Mouse (Mus musculus) megakaryocyte, embryonic 14.5 days (primary cell): Measurements from ENCODE around the gene Naa15. TPM values are rescaled to one million over a fixed set of nuclear protein-coding genes. Genes with fewer than 3 reads are reported as not detected.
"Not testable (repeated sequence)": the region's sequence is repeated elsewhere in the genome, so short reads cannot be mapped to it uniquely, and the experiment has no call there.

Experiments
- H3K27me3 ChIP-seq: replicated peaks from 2 replicates; pipeline ENCODE3; 2012; ENCODE audit warnings: inconsistent platforms
- H3K36me3 ChIP-seq: replicated peaks from 2 replicates; pipeline ENCODE3; 2012; ENCODE audit warnings: low read length, inconsistent platforms, mixed read lengths
- H3K4me1 ChIP-seq: 2 replicates; pipeline ENCODE4 v1.6.1; 2012; ENCODE audit warnings: inconsistent platforms
- H3K4me3 ChIP-seq: replicated peaks from 2 replicates; pipeline ENCODE3; 2012; ENCODE audit warnings: moderate library complexity, mild to moderate bottlenecking, inconsistent platforms
- H3K9me3 ChIP-seq: 2 replicates; pipeline ENCODE4 v1.6.1; 2012; ENCODE audit warnings: inconsistent platforms
- FLI1 ChIP-seq: IDR thresholded peaks from 2 replicates; pipeline ENCODE4 v1.6.1; 2012; ENCODE audit warnings: low read length, inconsistent platforms, mixed read lengths
- GATA1 ChIP-seq: IDR thresholded peaks from 3 replicates; pipeline ENCODE4 v1.6.1; 2012; ENCODE audit warnings: mixed read lengths, low read length, inconsistent platforms, borderline replicate concordance
- polyA plus RNA-seq: library from polyadenylated mRNA; stranded (reverse); fragments of >175 nt; gene quantifications from 2 replicates; pipeline ENCODE4 v1.2.3, GENCODE M21; 2012; ENCODE audit warnings: low replicate concordance; ENCODE audit not compliant: insufficient read depth

The Naa15 gene
- polyA plus RNA-seq, 1 experiment: 10.5 TPM

DNA sequence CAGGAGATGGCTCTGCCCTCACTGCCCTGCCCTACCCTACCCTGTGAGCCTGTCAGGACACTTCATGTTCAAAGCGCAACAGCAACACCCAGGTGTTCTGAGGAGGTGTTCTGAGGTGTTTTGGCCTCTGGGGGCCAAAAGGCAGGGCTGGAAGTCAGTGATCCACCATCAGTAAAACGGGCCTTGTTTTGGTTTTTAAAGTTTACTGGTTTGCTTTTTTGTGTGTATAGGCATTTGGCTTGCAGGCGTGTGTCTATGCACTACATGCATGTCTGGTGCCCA lies 36.3 kb upstream of the Naa15 start:
- H3K27me3 ChIP-seq: no peaks in the 10 kb centered on the region
- H3K9me3 ChIP-seq: no peaks in the 10 kb centered on the region
- no peak for TF ChIP-seq FLI1
- TF ChIP-seq GATA1: no peak
- peaks cover 26% of the 10 kb centered on the region for H3K4me1 ChIP-seq
- H3K36me3 ChIP-seq: no peaks in the 10 kb centered on the region
- H3K4me3 ChIP-seq: peak overlapping the region; percentile 87

DNA sequence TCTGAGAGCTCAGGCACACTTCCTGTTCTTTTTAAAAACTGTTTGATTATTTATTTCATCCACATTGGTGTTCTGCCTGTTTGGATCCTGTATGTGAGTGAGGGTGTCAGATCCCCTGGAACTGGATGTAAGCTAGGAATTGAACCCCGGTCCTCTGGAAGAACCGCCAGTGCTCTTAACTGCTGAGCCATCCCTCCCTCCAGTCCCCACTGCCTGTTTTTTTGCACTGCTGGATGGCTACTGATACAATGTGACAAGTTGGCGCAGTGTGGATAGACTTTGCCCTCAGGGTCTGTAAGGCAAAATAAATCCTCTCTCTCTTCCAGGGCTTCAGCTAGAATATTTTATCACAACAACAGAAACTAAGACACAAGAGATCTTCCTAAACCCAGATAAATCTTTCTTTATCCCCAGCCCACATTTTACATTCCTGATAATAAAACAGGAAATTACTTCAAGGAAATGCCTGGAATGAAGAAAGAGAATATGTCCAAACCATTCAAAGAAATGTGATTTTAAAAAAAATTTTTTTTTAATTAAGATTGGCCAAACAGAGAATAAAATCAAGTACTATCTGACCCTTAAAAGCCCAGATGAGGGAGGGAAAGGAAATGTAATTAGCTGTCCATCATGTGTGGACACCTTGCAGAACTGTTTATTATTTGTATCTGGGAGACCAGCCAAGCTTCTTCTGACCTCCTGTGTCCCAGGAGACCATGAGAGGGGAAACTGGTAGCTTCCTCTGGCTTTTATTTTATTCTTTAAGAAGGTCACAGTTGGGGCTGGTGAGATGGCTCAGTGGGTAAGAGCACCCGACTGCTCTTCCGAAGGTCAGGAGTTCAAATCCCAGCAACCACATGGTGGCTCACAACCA lies 34.9 kb upstream of the Naa15 start:
- Histone ChIP-seq H3K4me3 (no peak overlapping the region), H3K9me3 (no peaks in the 10 kb centered on the region), H3K4me1 (peaks cover 23% of the 10 kb centered on the region), H3K36me3 (no peaks in the 10 kb centered on the region), H3K27me3 (no peaks in the 10 kb centered on the region)
- no peak for TF ChIP-seq FLI1

DNA sequence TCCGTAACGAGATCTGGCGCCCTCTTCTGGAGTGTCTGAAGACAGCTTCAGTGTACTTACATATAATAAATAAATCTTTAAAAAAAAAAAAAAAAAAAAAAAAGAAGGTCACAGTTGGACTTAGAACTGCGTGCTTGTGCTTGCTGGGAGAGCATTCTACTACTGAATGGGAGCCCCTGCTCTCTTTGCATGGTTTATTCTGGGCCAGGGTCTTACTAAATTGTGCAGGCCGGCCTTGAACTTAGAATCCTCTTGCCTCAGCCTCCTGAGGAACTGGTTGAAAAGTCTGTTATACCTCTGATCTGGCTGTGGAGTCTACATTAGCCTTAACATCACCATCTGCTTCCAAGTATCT lies 34.3 kb upstream of the Naa15 start:
- Histone ChIP-seq H3K9me3 (no peaks in the 10 kb centered on the region), H3K27me3 (no peaks in the 10 kb centered on the region), H3K4me1 (peaks cover 17% of the 10 kb centered on the region), H3K36me3 (no peaks in the 10 kb centered on the region), H3K4me3 (no peak overlapping the region)
- TF ChIP-seq FLI1 (no peak), GATA1 (no peak)

DNA sequence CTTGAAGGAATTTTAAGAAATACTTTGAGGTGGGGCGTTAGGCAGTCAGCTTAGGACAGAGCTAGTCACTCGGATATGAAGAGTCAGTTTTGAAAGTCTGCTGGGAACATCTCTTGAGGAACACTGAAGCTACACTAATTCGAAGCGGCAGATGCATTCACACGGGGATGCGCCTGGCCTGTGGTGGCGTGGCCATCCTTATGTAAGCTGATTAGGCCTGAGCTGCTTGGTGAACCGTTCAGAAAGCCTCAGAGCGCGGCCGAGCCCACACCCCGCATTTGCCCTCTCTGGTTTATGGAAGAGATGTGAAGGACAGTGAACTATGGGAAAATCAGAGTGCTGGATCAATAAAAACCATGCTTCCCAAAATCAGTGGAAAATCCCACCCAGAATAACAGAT lies 31.5 kb upstream of the Naa15 start:
- Histone ChIP-seq H3K36me3 (no peaks in the 10 kb centered on the region), H3K9me3 (no peaks in the 10 kb centered on the region), H3K27me3 (peaks cover 9% of the 10 kb centered on the region), H3K4me3 (no peak overlapping the region), H3K4me1 (peaks cover 15% of the 10 kb centered on the region)
- TF ChIP-seq GATA1 (no peak), FLI1 (no peak)

DNA sequence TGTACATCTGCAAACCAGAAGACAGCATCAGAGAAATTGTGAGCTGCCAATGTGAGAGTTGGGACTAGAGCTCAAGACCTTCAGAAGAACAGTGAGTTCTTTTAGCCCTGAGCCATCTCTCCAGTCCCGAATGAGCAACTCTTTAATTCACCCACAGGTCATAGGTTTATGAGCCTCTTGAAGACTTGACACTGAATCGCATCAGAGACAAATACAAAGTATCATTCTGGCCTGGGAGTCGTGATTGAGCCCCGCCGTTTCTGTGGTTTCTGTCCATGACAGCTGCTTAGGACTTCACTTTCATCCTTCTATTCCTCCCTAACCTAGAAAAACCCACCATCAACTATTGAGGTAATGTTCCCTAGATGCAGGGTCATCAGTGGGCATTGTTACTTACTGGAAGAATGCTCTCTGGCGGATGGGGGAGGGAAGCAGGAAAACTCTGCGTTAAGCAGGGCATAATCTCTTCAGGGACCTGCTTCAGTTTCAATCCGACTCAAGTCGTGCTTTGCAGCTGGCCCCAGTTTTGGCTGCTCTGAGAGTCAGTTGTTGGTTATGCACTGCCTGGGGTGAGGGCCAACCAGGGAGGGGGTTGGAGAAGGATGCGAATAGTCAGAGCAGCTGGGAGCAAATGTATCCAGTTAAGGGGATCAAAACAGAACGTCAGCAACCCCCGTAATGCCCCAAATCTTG lies 28.4 kb upstream of the Naa15 start:
- H3K4me1 ChIP-seq: peaks cover 11% of the 10 kb centered on the region
- no peaks in the 10 kb centered on the region for H3K9me3 ChIP-seq
- no peak overlapping the region for H3K4me3 ChIP-seq
- H3K36me3 ChIP-seq: no peaks in the 10 kb centered on the region
- peaks cover 14% of the 10 kb centered on the region for H3K27me3 ChIP-seq
- TF ChIP-seq GATA1 (no peak), FLI1 (no peak)

DNA sequence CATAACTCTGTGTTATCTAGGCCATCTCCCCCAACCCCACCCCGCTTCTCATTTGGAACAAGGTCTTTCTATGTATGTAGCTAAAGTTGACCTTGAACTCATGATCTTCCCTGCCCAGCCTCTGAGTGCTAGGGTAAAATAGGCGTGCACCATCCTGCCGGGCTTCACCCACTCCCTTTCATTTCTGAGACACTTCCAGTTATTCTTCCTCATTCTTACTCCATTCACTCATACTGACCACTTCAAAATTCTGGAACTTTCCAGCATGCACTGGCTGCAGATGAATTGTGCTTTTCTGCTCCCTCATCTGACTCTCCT lies 27.9 kb upstream of the Naa15 start:
- Histone ChIP-seq H3K9me3 (no peaks in the 10 kb centered on the region), H3K27me3 (peaks cover 14% of the 10 kb centered on the region), H3K4me3 (no peak overlapping the region), H3K36me3 (no peaks in the 10 kb centered on the region), H3K4me1 (peaks cover 11% of the 10 kb centered on the region)
- no peak for TF ChIP-seq FLI1
- no peak for TF ChIP-seq GATA1

DNA sequence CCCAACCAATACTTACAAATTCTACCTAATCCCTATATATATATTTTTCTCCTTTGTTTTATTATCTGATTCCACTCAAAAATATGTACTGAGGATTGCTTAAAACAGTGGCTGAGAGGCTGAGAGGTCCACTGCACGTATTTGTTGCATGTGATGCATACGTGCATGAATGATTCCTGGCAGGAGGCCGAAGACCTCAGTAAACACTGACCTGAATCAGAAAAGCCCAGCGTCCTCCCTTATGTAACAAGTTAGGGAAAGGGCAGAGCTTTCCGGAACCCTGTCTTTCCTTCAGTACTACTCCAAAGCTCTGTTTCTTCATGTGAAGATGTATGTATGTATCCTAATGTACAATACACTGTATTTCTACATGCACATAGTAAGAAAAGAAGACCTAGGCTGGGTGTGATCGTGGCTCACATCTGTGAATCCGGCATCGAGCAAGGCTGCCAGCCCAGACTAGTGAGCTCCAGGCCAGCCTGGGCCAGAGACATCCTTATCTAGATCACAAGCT lies 27.0 kb upstream of the Naa15 start:
- peaks cover 14% of the 10 kb centered on the region for H3K27me3 ChIP-seq
- no peak overlapping the region for H3K4me3 ChIP-seq
- H3K36me3 ChIP-seq: no peaks in the 10 kb centered on the region
- peaks cover 11% of the 10 kb centered on the region for H3K4me1 ChIP-seq
- no peak for TF ChIP-seq FLI1
- no peak for TF ChIP-seq GATA1
- no peaks in the 10 kb centered on the region for H3K9me3 ChIP-seq

DNA sequence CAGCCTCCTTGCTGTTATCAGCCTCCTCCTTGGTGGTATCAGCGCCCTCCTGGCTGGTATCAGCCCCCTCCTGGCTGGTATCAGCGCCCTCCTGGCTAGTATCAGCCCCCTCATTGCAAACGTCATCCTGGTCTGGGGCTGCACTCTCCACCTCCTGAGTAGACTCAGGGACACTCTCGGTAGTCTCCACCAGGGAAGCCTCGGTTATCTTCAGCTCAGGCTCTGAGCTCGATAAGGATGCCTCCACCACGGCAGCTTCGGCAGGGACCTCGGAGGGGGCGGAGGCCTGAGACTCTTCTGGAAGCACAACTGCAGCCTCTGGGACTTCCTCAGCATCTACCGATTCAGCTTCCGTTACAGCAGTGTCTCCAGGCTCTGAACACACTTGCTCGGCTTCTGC lies 26.0 kb upstream of the Naa15 start:
- no peaks in the 10 kb centered on the region for H3K9me3 ChIP-seq
- TF ChIP-seq FLI1 (no peak), GATA1 (no peak)
- no peaks in the 10 kb centered on the region for H3K36me3 ChIP-seq
- peaks cover 11% of the 10 kb centered on the region for H3K4me1 ChIP-seq
- peaks cover 14% of the 10 kb centered on the region for H3K27me3 ChIP-seq
- peak overlapping the region; percentile 77 for H3K4me3 ChIP-seq

DNA sequence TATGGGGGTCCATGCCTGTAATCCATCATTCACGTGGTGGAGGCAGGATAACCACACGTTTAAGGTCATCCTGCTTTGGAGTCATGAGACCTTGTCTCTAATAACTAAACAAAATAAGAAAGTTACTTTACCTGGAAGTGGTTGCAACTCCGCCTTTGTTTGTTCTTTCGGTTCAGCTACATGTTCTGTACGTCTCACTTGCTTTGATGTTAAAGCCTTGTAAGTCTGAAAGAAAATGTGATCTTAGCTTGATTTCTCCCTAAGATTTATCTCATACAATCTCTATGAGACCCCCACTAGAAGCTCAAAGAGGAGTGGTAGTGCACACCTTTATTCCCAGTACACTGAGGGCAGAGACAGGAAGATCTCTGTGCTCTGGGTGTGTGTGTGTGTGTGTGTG lies 23.9 kb upstream of the Naa15 start:
- Histone ChIP-seq H3K36me3 (no peaks in the 10 kb centered on the region), H3K27me3 (peaks cover 22% of the 10 kb centered on the region), H3K4me1 (peaks cover 16% of the 10 kb centered on the region), H3K9me3 (no peaks in the 10 kb centered on the region), H3K4me3 (no peak overlapping the region)
- TF ChIP-seq FLI1: no peak
- no peak for TF ChIP-seq GATA1

DNA sequence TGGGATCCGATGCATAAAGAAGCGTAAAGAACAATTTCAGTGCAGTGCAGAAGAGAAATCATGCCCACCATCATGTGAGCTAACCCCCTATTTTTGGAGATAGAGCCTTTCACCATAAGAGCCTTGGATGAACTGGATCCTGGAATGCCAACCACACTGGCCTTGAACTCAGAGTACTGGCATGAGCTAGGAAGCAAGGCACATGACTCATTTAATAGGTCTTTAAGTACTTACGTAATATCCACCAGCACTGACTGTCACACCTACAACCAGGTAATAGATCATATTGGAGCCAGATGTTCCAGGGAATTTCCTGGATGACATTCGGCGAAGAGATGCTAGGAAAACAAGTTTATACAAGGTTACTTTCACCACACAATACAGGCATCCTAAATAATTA lies 23.4 kb upstream of the Naa15 start:
- peaks cover 21% of the 10 kb centered on the region for H3K4me1 ChIP-seq
- no peak for TF ChIP-seq GATA1
- TF ChIP-seq FLI1: no peak
- H3K36me3 ChIP-seq: no peaks in the 10 kb centered on the region
- H3K27me3 ChIP-seq: peaks cover 24% of the 10 kb centered on the region
- H3K4me3 ChIP-seq: no peak overlapping the region
- H3K9me3 ChIP-seq: no peaks in the 10 kb centered on the region

DNA sequence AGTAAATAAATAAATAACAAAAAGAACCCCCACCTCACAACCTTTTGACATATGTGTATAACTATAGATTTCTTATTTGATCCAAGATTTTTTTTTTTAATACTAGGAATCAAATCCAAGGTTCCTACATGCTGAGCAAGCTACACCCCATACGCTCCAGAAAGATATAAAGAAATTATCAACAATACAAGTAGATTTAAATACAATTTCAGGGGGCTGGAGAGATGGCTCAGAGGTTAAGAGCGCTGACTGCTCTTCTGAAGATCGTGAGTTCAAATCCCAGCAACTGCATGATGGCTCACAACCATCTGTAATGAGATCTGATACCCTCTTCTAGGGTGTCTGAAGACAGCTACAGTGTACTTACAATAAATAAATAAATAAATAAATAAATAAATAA lies 21.9 kb upstream of the Naa15 start:
- not testable (repeated sequence) for H3K9me3 ChIP-seq, H3K4me3 ChIP-seq, H3K36me3 ChIP-seq
- H3K27me3 ChIP-seq: peaks cover 21% of the 10 kb centered on the region
- H3K4me1 ChIP-seq: peaks cover 25% of the 10 kb centered on the region
